Mouse (Mus musculus) cerebellum, adult 2 months (tissue): Measurements from ENCODE around the gene Cnbd2. TPM values are rescaled to one million over a fixed set of nuclear protein-coding genes. Genes with fewer than 3 reads are reported as not detected.
A peak's percentile ranks its signal among the peaks of the same experiment; 100 is the strongest.

Source experiments
- DNase-seq, 2 experiments: peaks; one replicate each; pipeline ENCODE4 v3.0.0; 2021
- H3K27ac ChIP-seq: fragments of 200-500 bp; 2 replicates; pipeline ENCODE4 v1.5.1; 2012; ENCODE audit warnings: low read length, control low read depth, inconsistent platforms; ENCODE audit not compliant: insufficient read depth
- H3K27me3 ChIP-seq: fragments of 200-500 bp; 2 replicates; pipeline ENCODE4 v1.6.1; 2012; ENCODE audit warnings: inconsistent platforms, mild to moderate bottlenecking, low read length, moderate library complexity; ENCODE audit not compliant: control insufficient read depth, insufficient read depth
- H3K4me1 ChIP-seq: fragments of 200-500 bp; 2 replicates; pipeline ENCODE4 v1.6.1; 2011; ENCODE audit warnings: low read length; ENCODE audit not compliant: control insufficient read depth, insufficient read depth
- H3K4me3 ChIP-seq: fragments of 200-500 bp; replicated peaks from 2 replicates; pipeline ENCODE3; 2011; ENCODE audit warnings: mild to moderate bottlenecking, low read depth, low read length, control low read depth; ENCODE audit not compliant: insufficient read depth
- CTCF ChIP-seq: fragments of 200-500 bp; IDR thresholded peaks from 2 replicates; pipeline ENCODE4 v1.5.1; 2011; ENCODE audit warnings: low read depth, mild to moderate bottlenecking, control low read depth, low read length, moderate library complexity, borderline replicate concordance; ENCODE audit not compliant: insufficient read depth
- POLR2A ChIP-seq: fragments of 200-500 bp; IDR thresholded peaks from 2 replicates; pipeline ENCODE4 v1.6.1; 2011; ENCODE audit warnings: low read length, control low read depth, borderline replicate concordance; ENCODE audit not compliant: insufficient read depth
- WGBS: fragments of 180-500 bp; shearing (Covaris S2); methylation state at CpG from one replicate; pipeline ENCODE4 v1.1.7; 2018; 5-methylcytosine and 5-hydroxymethylcytosine counted together
- polyA plus RNA-seq: library from polyadenylated mRNA; depleted of rRNA; stranded (reverse); fragments of >200 nt; gene quantifications from 2 replicates; pipeline ENCODE4 v1.2.3, GENCODE M21; 2012; rRNA removed

Cnbd2 gene
- 9.5 and 9.7 TPM in 2 replicates for polyA plus RNA-seq

- H3K4me1 ChIP-seq = no peaks in the 10 kb centered on the region
- WGBS = under 1% methylated on average over 49 of the region's 49 CpGs
- H3K27ac ChIP-seq = peak within 1 kb of the TSS; percentile 43
- peak; percentile 88 to 89 for DNase-seq
- TF ChIP-seq POLR2A = peak; percentile 82
- TF ChIP-seq CTCF = peak; percentile 40; the same call in 1 of the 2 replicates
- peak within 1 kb of the TSS; percentile 70 for H3K4me3 ChIP-seq
- H3K27me3 ChIP-seq = no peaks in the 10 kb centered on the region
Observed at GRCm38 (mm10) chr2:156312297-156312897, at the start of gene Cnbd2, which contains the start of gene Scand1. Gene Cnbd2 (plus strand): TSS chr2:156312299. Gene Scand1 (minus strand): TSS chr2:156312704.

- Histone ChIP-seq H3K4me1 (no peaks in the 10 kb centered on the region), H3K27me3 (no peaks in the 10 kb centered on the region), H3K27ac (no peak overlapping the region), H3K4me3 (no peak overlapping the region)
- 83% methylated on average over 4 of the region's 4 CpGs for WGBS
- no peak for DNase-seq
- no peak for TF ChIP-seq CTCF
- no peak for TF ChIP-seq POLR2A
Observed at GRCm38 (mm10) chr2:156263204-156263893, 48.8 kb upstream of the Cnbd2 start.

GRCm38 (mm10) chr2:156267636-156268035, 44.5 kb upstream of the Cnbd2 start:
- H3K27me3 ChIP-seq = no peaks in the 10 kb centered on the region
- no peaks in the 10 kb centered on the region for H3K4me1 ChIP-seq
- H3K4me3 ChIP-seq = no peak overlapping the region
- H3K27ac ChIP-seq = no peak overlapping the region
- WGBS = 93% methylated on average over 9 of the region's 9 CpGs
- DNase-seq = no peak
- TF ChIP-seq POLR2A = no peak
- no peak for TF ChIP-seq CTCF

GRCm38 (mm10) chr2:156272553-156272952, 39.5 kb upstream of the Cnbd2 start:
- Histone ChIP-seq H3K27ac (no peak overlapping the region), H3K4me3 (no peak overlapping the region), H3K4me1 (no peaks in the 10 kb centered on the region), H3K27me3 (no peaks in the 10 kb centered on the region)
- no peak for DNase-seq
- TF ChIP-seq POLR2A = no peak
- 94% methylated on average over 6 of the region's 6 CpGs for WGBS

- DNase-seq = peak; percentile 78 to 80
Observed at GRCm38 (mm10) chr2:156278226-156279017, 33.7 kb upstream of the Cnbd2 start.

DNA sequence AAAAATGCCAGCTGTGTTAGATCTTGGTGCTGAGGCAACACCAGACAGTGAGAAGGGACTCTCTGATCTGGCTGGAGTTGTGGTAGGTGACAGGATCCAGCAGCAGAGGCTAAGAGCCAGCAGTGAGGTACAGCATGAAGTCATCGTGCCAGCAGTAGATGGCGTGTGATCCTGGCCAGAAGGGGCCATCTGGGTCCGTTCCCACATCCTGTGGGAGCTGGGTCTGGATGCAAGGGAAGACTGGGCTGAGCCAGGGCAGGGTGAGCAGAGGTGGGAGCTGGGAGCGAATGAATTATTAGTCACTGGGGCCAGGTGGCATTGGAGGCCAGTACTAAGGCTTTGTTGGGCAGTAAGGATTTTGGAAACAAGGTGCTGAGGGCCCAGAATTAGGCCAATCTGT, 30.9 kb upstream of the Cnbd2 start:
- 11% methylated on average over 4 of the region's 4 CpGs for WGBS
- TF ChIP-seq POLR2A = no peak
- no peak for TF ChIP-seq CTCF
- no peaks in the 10 kb centered on the region for H3K27me3 ChIP-seq
- no peak overlapping the region for H3K4me3 ChIP-seq
- DNase-seq = peak; percentile 58 to 70
- H3K4me1 ChIP-seq = peaks cover 4% of the 10 kb centered on the region; the same call in 1 of the 2 replicates
- H3K27ac ChIP-seq = peak overlapping the region; percentile 21; the same call in 1 of the 2 replicates

More at GRCm38 (mm10) chr2:156278226-156279017, 33.7 kb upstream of the Cnbd2 start:
- 0 out of 2 replicates have a peak overlapping the region, but pooled peaks have one; percentile 3 for H3K27ac ChIP-seq
- no peaks in the 10 kb centered on the region for H3K27me3 ChIP-seq
- no peak overlapping the region for H3K4me3 ChIP-seq
- H3K4me1 ChIP-seq = peaks cover 4% of the 10 kb centered on the region; the same call in 1 of the 2 replicates
- WGBS = 52% methylated on average over 4 of the region's 4 CpGs
- TF ChIP-seq POLR2A (no peak), CTCF (peak; percentile 85)

DNA sequence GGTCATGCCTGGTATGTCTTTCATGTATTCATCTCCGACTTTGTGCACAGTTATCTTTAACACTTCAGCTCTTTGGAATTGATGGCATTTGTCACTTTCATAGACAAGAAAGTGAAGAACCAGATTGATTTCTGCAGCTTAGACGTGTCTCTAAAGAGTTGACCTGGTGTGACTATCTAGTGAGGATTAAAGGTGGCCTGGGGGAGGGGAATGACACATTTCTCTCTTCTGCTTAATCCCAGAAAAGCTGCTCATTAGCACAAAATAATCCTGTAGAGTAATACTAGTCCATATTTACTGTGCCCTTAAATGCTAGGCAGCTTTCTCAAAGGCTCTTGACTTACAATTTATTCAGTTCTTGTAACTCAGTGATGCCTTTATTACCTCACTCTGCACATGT, 26.9 kb upstream of the Cnbd2 start:
- 87% methylated on average over 2 of the region's 2 CpGs for WGBS

More for the DNA sequence above, 26.9 kb upstream of the Cnbd2 start:
- H3K27ac ChIP-seq = no peak overlapping the region
- H3K4me1 ChIP-seq = peaks cover 8% of the 10 kb centered on the region; the same call in 1 of the 2 replicates
- TF ChIP-seq CTCF (no peak), POLR2A (no peak)
- DNase-seq = no peak
- H3K4me3 ChIP-seq = no peak overlapping the region
- H3K27me3 ChIP-seq = no peaks in the 10 kb centered on the region
